Mouse (Mus musculus) hindbrain, embryonic 13.5 days (tissue): ENCODE data around the gene Gm12166. TPM values are rescaled to one million over a fixed set of nuclear protein-coding genes. Genes with fewer than 3 reads are reported as not detected.
A peak's percentile ranks its signal among the peaks of the same experiment; 100 is the strongest.

Experiments used
- ATAC-seq: fragments of 200-750 bp; cut with Nextera tagmentation; 2 replicates; pipeline ENCODE4 v1.8.0; 2017; ENCODE audit warnings: moderate TSS enrichment; ENCODE audit not compliant: low FRiP score
- H3K27ac ChIP-seq: fragments of 300-500 bp; sonication (generic); 2 replicates; pipeline ENCODE4 v1.5.1; 2015; ENCODE audit warnings: inconsistent platforms, mild to moderate bottlenecking, moderate library complexity
- H3K27me3 ChIP-seq: fragments of 300-500 bp; sonication (generic); 2 replicates; pipeline ENCODE4 v1.6.1; 2015; ENCODE audit warnings: mild to moderate bottlenecking, inconsistent platforms
- H3K36me3 ChIP-seq: fragments of 300-500 bp; sonication (generic); 2 replicates; pipeline ENCODE4 v1.6.1; 2015; ENCODE audit warnings: mild to moderate bottlenecking, inconsistent platforms
- H3K4me1 ChIP-seq: fragments of 300-500 bp; sonication (generic); replicated peaks from 2 replicates; pipeline ENCODE4 v1.6.1; 2015; ENCODE audit warnings: inconsistent platforms
- H3K4me2 ChIP-seq: fragments of 300-500 bp; sonication (generic); 2 replicates; pipeline ENCODE4 v1.6.1; 2015; ENCODE audit warnings: inconsistent platforms, mild to moderate bottlenecking, moderate library complexity
- H3K4me3 ChIP-seq: fragments of 300-500 bp; sonication (generic); 2 replicates; pipeline ENCODE4 v1.5.1; 2015; ENCODE audit warnings: mild to moderate bottlenecking, inconsistent platforms
- H3K9ac ChIP-seq: fragments of 300-500 bp; sonication (generic); 2 replicates; pipeline ENCODE4 v1.6.1; 2015; ENCODE audit warnings: mild to moderate bottlenecking, inconsistent platforms
- H3K9me3 ChIP-seq: fragments of 300-500 bp; sonication (generic); 2 replicates; pipeline ENCODE4 v1.6.1; 2016; ENCODE audit warnings: inconsistent platforms
- WGBS: fragments of 180-500 bp; shearing (Covaris S2); methylation state at CpG from one replicate; pipeline ENCODE4 v1.1.7; 2015; 5-methylcytosine and 5-hydroxymethylcytosine counted together
- polyA plus RNA-seq: library from polyadenylated mRNA; unstranded; fragments of >200 nt; fragmentation: Nextera tagmentation; extraction: Ambion mirVana; gene quantifications from 2 replicates; pipeline ENCODE4 v1.2.1, GENCODE M21; 2015

Gm12166 gene
- polyA plus RNA-seq, 1 experiment from 2014 or later, result 5.0 TPM

DNA sequence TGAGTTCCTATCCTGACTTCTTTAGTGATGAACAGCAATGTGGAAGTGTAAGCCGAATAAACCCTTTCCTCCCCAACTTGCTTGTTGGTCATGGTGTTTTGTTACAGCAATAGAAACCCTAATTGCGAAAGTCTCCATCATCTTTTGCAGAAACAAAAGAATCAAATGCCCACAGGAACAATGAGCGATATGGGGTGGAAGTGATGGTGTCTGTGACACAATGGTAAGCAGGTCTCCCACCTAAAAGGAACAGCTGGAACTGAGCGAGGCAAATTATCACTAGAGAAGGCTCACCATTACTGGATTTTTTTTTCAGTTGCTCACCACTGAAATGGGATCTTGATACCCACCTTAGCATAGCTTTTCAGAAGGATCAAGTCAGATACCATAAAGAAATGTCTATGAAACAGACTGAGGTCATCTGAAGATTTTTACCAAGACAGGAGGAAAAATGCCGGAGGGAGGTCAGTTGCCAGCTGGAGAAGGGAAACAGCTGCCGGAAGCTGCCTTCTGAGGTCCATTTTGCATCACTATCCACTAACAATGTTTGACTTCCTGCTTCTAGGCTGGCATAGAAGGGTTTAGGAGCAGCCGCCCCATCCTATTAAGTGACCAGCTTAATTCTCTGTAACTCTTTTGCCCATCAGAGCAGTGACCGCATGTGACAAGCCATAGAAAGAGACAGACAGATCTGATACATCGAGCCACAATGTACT, 11.1 kb downstream of the Gm12166 start:
- H3K4me2 ChIP-seq, result no peak overlapping the region
- 83% methylated on average over 9 of the region's 9 CpGs for WGBS
- no peak overlapping the region for H3K9ac ChIP-seq
- no peaks in the 10 kb centered on the region for H3K27me3 ChIP-seq
- no peak overlapping the region for H3K27ac ChIP-seq
- H3K36me3 ChIP-seq, result no peaks in the 10 kb centered on the region
- peaks cover 9% of the 10 kb centered on the region for H3K4me1 ChIP-seq
- no peaks in the 10 kb centered on the region for H3K9me3 ChIP-seq
- H3K4me3 ChIP-seq, result no peak overlapping the region
- ATAC-seq, result no peak

DNA sequence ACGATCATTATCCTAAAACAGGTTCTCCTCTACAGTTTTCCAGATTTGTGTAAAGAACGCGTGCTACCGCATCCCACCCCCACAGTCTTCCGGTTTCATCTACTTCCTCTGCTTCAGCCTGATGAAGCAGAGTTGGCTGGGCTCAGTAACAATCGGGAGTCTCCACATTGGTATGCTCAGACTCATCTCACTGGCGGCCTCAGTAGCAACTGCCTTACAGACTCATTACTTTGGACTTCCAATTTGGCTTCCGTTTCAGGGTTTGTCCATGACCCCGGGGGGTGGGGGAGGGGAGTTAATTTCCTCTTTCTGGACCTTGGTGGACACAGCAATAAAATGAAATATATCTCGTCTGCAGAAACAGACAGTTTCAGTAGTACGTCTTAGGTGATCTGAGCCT, 12.8 kb downstream of the Gm12166 start:
- Histone ChIP-seq H3K4me3 (no peak overlapping the region), H3K4me1 (peaks cover 9% of the 10 kb centered on the region), H3K4me2 (no peak overlapping the region), H3K9me3 (no peaks in the 10 kb centered on the region), H3K36me3 (no peaks in the 10 kb centered on the region), H3K27me3 (no peaks in the 10 kb centered on the region), H3K27ac (peak overlapping the region; percentile 26; the same call in 1 of the 2 replicates), H3K9ac (no peak overlapping the region)
- WGBS, result 72% methylated on average over 11 of the region's 11 CpGs
- no peak for ATAC-seq

DNA sequence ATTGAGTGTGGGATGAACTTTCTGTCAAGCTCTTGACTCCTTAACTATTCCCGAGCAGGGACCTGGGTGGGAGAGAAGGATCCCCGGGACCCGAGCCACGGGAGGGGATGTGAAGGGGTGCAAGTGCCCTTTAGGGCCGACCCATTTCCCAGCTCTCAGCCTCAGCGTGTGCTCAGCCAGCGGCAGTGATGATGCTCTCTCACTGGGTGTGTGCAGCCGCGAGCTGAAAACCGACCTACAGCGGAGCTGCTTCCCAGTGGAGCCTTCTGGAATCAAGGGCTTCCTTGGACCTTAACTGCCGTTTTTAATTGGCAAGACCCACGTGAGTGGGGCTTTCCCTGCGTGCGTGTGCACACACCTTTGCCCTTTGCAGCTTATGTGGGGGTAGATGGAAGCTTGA, 13.2 kb downstream of the Gm12166 start:
- Histone ChIP-seq H3K4me2 (no peak overlapping the region), H3K27ac (peak overlapping the region; percentile 26; the same call in 1 of the 2 replicates), H3K9me3 (no peaks in the 10 kb centered on the region), H3K4me1 (peaks cover 9% of the 10 kb centered on the region), H3K9ac (no peak overlapping the region), H3K27me3 (no peaks in the 10 kb centered on the region), H3K4me3 (no peak overlapping the region), H3K36me3 (no peaks in the 10 kb centered on the region)
- ATAC-seq, result no peak
- 83% methylated on average over 15 of the region's 15 CpGs for WGBS

DNA sequence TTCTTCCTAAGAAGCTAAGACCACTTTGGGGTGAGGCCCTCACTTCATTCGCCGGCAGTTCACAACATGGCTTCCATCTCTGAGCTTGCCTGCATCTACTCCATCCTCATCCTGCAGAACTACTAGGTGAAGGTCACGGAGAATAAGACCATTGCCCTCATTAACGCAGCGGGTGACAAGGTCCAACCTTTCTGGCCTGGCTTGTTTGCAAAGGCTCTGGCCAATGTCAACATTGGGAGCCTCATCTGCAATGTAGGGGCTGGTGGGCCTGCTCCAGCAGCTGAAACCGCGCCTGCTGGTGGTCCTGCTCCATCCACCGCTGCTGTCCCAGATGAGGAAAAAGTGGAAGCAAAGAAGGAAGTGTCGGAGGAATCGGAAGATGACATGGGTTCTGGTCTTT, 15.7 kb downstream of the Gm12166 start:
- Histone ChIP-seq H3K27ac (no peak overlapping the region), H3K4me3 (no peak overlapping the region), H3K9ac (no peak overlapping the region), H3K4me2 (no peak overlapping the region), H3K36me3 (no peaks in the 10 kb centered on the region), H3K27me3 (no peaks in the 10 kb centered on the region), H3K4me1 (peaks cover 9% of the 10 kb centered on the region), H3K9me3 (no peaks in the 10 kb centered on the region)
- no peak for ATAC-seq
- WGBS, result 96% methylated on average over 10 of the region's 10 CpGs

DNA sequence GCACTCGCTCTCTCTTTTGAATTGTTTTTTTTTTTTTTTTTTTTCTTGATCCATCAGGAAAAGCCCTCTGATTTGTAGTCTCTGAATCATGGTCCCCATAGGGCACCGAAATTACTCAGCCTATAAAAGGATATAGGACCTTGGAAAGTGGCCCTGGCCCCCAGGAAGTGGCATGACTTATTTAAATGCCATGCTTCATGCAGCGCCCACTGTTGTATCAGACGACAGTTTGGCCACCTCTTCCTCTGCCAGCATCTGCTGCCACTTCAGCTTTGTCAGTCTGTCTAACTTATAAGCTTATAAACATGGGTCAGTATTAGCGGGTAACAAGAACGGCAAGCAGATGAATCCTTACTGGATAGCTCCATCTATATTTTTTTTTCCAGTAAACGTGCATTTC, 19.2 kb downstream of the Gm12166 start:
- H3K4me2 ChIP-seq, result no peak overlapping the region
- no peaks in the 10 kb centered on the region for H3K9me3 ChIP-seq
- WGBS, result 88% methylated on average over 7 of the region's 7 CpGs
- no peaks in the 10 kb centered on the region for H3K36me3 ChIP-seq
- H3K4me1 ChIP-seq, result peaks cover 7% of the 10 kb centered on the region; the same call in 1 of the 2 replicates
- H3K9ac ChIP-seq, result no peak overlapping the region
- H3K4me3 ChIP-seq, result no peak overlapping the region
- no peak for ATAC-seq
- H3K27me3 ChIP-seq, result no peaks in the 10 kb centered on the region
- H3K27ac ChIP-seq, result no peak overlapping the region

DNA sequence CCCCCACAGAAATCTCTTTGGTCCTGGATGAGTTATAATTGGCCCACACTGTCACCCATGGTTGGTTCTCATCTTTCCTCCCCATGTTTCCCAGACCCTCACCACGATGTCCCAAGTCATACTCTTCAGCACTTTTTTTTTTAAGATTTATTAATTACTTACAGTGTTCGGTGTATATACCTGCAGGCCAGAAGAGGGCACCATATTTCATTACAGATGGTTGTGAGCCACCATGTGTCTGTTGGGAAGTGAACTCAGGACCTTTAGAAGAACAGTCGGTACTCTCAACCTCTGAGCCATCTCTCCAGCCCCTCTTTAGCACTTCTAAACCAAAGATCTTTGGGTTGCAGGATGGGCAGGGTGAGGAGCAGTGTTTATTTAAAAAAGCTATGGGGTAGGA, 20.7 kb downstream of the Gm12166 start:
- no peak overlapping the region for H3K4me3 ChIP-seq
- peaks cover 7% of the 10 kb centered on the region; the same call in 1 of the 2 replicates for H3K4me1 ChIP-seq
- H3K27me3 ChIP-seq, result no peaks in the 10 kb centered on the region
- no peak for ATAC-seq
- no peak overlapping the region for H3K4me2 ChIP-seq
- no peaks in the 10 kb centered on the region for H3K36me3 ChIP-seq
- WGBS, result 59% methylated on average over 3 of the region's 3 CpGs
- H3K9ac ChIP-seq, result no peak overlapping the region
- no peaks in the 10 kb centered on the region for H3K9me3 ChIP-seq
- H3K27ac ChIP-seq, result no peak overlapping the region

DNA sequence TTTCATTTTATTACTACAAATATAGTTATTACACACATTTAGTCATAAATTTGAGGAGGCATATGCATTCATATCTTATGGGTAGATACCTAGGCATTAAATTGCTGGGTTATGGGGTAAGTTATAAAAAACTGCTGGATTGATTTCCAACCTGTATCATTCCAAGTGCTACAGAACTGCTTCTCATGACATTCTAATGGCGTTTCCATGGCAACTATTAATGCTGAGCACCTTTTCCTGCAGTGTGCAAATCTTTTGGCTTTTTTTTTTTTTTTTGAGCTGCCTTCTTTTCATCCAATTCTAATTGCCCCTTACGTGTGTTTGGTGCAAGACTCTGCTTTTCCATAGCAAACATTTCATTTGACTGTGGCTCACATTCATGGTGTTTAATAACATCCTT, 22.1 kb downstream of the Gm12166 start:
- no peak overlapping the region for H3K4me3 ChIP-seq
- WGBS, result 66% methylated on average over 2 of the region's 2 CpGs
- H3K4me1 ChIP-seq, result peaks cover 11% of the 10 kb centered on the region; the same call in 1 of the 2 replicates
- H3K27me3 ChIP-seq, result no peaks in the 10 kb centered on the region
- no peaks in the 10 kb centered on the region for H3K9me3 ChIP-seq
- ATAC-seq, result no peak
- no peaks in the 10 kb centered on the region for H3K36me3 ChIP-seq
- no peak overlapping the region for H3K4me2 ChIP-seq
- no peak overlapping the region for H3K9ac ChIP-seq
- H3K27ac ChIP-seq, result no peak overlapping the region

DNA sequence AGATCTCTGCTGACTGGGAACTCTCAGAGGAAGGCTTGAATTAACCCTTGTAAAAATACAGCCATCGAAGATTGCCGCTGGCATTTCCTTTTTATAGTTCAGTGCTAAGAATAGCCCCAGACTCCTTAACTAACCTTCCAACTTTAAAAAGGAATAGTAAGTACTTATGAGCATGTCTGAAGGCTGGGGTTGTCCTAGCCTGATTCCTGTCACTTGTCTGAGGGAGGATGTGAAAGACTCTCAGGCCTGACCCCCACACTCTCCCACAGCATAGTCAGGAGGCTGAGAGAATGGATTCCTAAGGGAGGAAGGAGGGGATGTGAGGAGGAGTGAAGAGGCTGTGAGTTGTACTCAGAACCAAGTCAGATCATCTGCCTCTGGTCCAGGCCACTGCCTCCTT, 22.6 kb downstream of the Gm12166 start:
- WGBS, result 82% methylated on average over 2 of the region's 2 CpGs
- ATAC-seq, result no peak
- H3K27ac ChIP-seq, result no peak overlapping the region

DNA sequence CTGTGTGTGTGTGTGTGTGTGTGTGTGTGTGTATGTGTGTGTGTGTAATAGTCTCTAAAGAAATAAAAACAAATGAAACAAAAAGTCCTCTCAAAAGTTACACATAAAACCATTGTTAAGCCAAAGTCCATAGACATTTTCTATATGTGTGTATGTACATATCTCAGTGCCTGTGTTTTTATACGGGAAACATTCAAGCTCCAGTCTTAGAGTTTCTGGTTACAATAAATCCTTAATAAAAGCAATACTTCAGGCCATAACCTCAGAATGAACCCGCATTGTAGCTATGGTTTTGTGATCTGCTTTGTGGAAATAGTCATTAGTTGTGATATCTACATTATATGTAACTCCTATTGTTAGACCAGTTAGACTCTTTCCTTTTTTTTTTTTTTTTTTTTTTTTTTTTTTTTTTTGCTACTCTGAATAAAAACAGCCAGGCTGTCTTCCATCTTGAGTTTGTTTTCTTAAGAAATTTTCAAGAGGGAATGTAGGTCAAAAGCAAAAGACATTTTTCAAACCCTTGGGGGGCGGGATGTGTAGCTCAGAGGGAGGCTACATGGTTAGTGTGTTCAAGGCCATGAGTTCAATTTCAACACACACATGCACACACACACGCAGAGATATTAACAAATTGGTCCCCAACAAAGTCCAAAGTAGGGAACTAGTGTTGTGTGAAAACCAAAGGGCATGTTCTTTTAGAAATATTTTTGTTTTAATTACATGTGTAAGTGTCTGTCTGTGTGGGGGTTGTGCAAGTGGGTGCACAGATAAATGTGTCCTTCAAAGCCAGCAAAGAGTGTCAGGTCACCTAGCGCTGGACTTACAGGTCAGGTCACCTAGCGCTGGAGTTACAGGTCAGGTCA, 23.9 kb downstream of the Gm12166 start:
- no peaks in the 10 kb centered on the region for H3K27me3 ChIP-seq
- WGBS, result 89% methylated on average over 6 of the region's 6 CpGs
- no peak overlapping the region for H3K4me2 ChIP-seq
- no peak overlapping the region for H3K27ac ChIP-seq
- no peak overlapping the region for H3K9ac ChIP-seq
- H3K4me3 ChIP-seq, result no peak overlapping the region
- peaks cover 11% of the 10 kb centered on the region; the same call in 1 of the 2 replicates for H3K4me1 ChIP-seq
- no peaks in the 10 kb centered on the region for H3K9me3 ChIP-seq
- no peak for ATAC-seq
- H3K36me3 ChIP-seq, result no peaks in the 10 kb centered on the region

More for the DNA sequence above, 22.6 kb downstream of the Gm12166 start:
- H3K36me3 ChIP-seq, result no peaks in the 10 kb centered on the region
- H3K27me3 ChIP-seq, result no peaks in the 10 kb centered on the region
- no peak overlapping the region; the same call in 1 of the 2 replicates for H3K9ac ChIP-seq
- H3K9me3 ChIP-seq, result no peaks in the 10 kb centered on the region
- H3K4me1 ChIP-seq, result peaks cover 11% of the 10 kb centered on the region; the same call in 1 of the 2 replicates
- H3K4me2 ChIP-seq, result no peak overlapping the region
- H3K4me3 ChIP-seq, result no peak overlapping the region

DNA sequence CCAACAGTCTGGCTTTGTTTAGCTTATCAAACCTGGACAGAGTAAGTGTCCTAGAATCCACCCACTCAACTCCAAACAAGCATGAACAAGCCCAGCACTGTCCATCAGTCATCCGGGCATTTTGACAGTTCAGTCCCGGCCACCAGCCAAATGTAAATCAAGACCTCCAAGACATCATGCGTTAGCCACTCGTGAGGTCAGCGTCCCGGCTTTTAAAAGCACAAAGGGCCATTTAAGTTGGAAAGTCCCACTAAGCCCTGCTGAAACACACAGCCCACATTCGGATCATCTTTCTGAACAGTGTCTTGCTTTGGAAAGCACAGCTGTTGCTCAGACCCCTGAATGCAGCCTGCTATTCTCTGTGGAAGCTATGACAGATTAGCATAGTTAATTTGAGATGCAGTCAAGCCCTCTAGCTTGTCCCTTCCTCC, 26.1 kb downstream of the Gm12166 start:
- no peak for ATAC-seq
- Histone ChIP-seq H3K36me3 (no peaks in the 10 kb centered on the region), H3K4me1 (peaks cover 11% of the 10 kb centered on the region; the same call in 1 of the 2 replicates), H3K27ac (no peak overlapping the region), H3K27me3 (no peaks in the 10 kb centered on the region), H3K9me3 (no peaks in the 10 kb centered on the region), H3K9ac (no peak overlapping the region), H3K4me2 (no peak overlapping the region), H3K4me3 (no peak overlapping the region)
- WGBS, result 31% methylated on average over 7 of the region's 7 CpGs

DNA sequence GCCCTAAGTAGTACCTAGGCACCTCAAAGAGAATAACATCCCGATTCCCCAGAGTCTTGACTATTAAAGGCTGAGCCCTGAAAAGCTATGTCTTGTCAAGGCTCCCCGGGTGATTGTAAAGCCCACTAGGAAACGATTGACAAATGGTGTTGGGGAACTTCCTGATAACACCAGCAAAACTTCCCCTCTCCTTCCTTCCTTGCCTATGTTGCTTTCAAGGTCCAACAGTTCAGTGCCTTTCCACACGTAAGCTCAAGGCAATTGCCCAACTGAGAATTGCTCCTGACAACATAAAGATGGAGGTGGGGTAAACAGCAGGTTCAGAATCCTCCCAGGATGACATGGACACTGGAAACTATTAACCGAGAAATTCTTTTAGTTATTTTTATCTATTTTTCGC, 29.1 kb downstream of the Gm12166 start:
- Histone ChIP-seq H3K36me3 (no peaks in the 10 kb centered on the region), H3K27ac (no peak overlapping the region), H3K4me1 (0 out of 2 replicates have a peak, but pooled peaks cover 4% of the 10 kb centered on the region), H3K9ac (no peak overlapping the region), H3K27me3 (no peaks in the 10 kb centered on the region), H3K9me3 (no peaks in the 10 kb centered on the region), H3K4me2 (no peak overlapping the region), H3K4me3 (no peak overlapping the region)
- no peak for ATAC-seq
- 91% methylated on average over 6 of the region's 6 CpGs for WGBS

DNA sequence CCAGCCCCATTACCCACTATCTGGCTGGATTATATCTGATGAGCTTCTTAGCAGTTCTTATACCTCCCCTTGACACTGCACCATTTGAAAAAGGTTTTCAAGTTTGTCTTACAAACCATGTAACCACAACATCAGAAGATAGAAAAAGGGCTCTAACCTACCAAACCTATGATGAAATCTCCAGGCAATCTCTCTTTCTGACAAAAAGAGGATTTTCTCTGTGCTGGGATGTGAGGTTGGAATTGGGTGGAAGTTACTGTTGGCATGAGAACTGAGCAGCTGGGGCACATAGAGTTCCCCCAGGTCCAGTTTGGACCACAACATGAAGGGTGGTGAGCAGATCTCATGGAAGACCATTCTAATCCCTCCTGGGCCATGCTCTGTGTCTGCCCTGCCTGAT, 30.3 kb downstream of the Gm12166 start:
- Histone ChIP-seq H3K4me3 (no peak overlapping the region), H3K27me3 (no peaks in the 10 kb centered on the region), H3K4me1 (0 out of 2 replicates have a peak, but pooled peaks cover 4% of the 10 kb centered on the region), H3K9ac (no peak overlapping the region), H3K4me2 (no peak overlapping the region), H3K27ac (no peak overlapping the region), H3K9me3 (no peaks in the 10 kb centered on the region), H3K36me3 (no peaks in the 10 kb centered on the region)
- no peak for ATAC-seq
